ENCODE assay signal across 8 mouse cellular contexts in the genomic region with DNA sequence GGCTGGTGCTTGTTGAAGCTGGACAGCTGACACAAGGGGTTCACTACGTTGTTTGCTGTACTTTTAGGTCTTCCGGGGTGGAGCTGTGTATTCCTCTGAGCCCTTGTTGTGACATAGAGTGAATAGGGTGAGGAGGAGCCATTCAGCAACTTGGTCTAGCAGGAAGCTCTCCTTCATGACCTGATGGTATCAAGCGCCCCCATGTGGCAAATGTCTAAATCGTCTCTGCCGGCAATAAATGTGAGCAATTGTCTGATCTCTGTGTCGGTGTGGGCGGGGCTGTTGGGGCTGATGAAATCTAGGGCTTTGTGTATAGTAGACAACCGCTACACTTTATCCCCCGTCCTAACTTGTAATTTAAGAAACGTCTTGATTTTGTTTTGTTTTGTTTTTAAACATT.
DNase-seq lines count a peak whose midpoint lies in the region; ATAC-seq lines count a peak whose summit lies in the region.

No protein-coding gene starts in this region.

- H3K4me2 ChIP-seq in embryonic facial prominence, embryonic 13.5 days, result peak overlapping the region; percentile 26
- no peak overlapping the region for H3K4me2 ChIP-seq in limb, embryonic 11.5 days (ENCODE audit: low read depth, severe bottlenecking)
- H3K4me2 ChIP-seq in midbrain, embryonic 15.5 days, result peak overlapping the region; percentile 34; the same call in 1 of the 2 replicates

- H3K4me3 ChIP-seq in embryonic facial prominence, embryonic 13.5 days, result no peak overlapping the region
- H3K4me3 ChIP-seq in limb, embryonic 11.5 days (ENCODE audit: low read depth, low read length), result no peak overlapping the region
- H3K4me3 ChIP-seq in midbrain, embryonic 15.5 days, result no peak overlapping the region

- no peaks in the 10 kb centered on the region for H3K4me1 ChIP-seq in embryonic facial prominence, embryonic 13.5 days
- H3K4me1 ChIP-seq in limb, embryonic 11.5 days (ENCODE audit: control insufficient read depth, insufficient read depth, low read length), result no peaks in the 10 kb centered on the region
- H3K4me1 ChIP-seq in midbrain, embryonic 15.5 days, result no peaks in the 10 kb centered on the region

- no peaks in the 10 kb centered on the region for H3K27me3 ChIP-seq in embryonic facial prominence, embryonic 13.5 days
- no peaks in the 10 kb centered on the region for H3K27me3 ChIP-seq in limb, embryonic 11.5 days (ENCODE audit: control insufficient read depth, insufficient read depth, low read length)
- no peaks in the 10 kb centered on the region for H3K27me3 ChIP-seq in midbrain, embryonic 15.5 days (replicated peaks)

- H3K36me3 ChIP-seq in embryonic facial prominence, embryonic 13.5 days, result no peaks in the 10 kb centered on the region
- no peaks in the 10 kb centered on the region for H3K36me3 ChIP-seq in limb, embryonic 11.5 days (ENCODE audit: control insufficient read depth, insufficient read depth, low read length)
- H3K36me3 ChIP-seq in midbrain, embryonic 15.5 days (replicated peaks), result no peaks in the 10 kb centered on the region

- no peaks in the 10 kb centered on the region for H3K9me3 ChIP-seq in embryonic facial prominence, embryonic 13.5 days
- no peaks in the 10 kb centered on the region for H3K9me3 ChIP-seq in limb, embryonic 11.5 days (ENCODE audit: control insufficient read depth, low read length)
- no peaks in the 10 kb centered on the region for H3K9me3 ChIP-seq in midbrain, embryonic 15.5 days

- no peak overlapping the region for H3K9ac ChIP-seq in embryonic facial prominence, embryonic 13.5 days
- H3K9ac ChIP-seq in limb, embryonic 11.5 days (ENCODE audit: low read length), result no peak overlapping the region
- H3K9ac ChIP-seq in midbrain, embryonic 15.5 days, result no peak overlapping the region

- peak; percentile 71 for DNase-seq in 3134 (ENCODE audit: extremely low read depth, insufficient read length, low spot score)
- DNase-seq in adrenal gland, postnatal 36 days, result peak; percentile 90 to 93
- DNase-seq in heart, adult 18-20 months, result peak; percentile 91 to 93
- peak; percentile 87 for DNase-seq in kidney, adult 18-20 months
- peak; percentile 91 for DNase-seq in limb, embryonic 11.5 days (ENCODE audit: low spot score)
- DNase-seq in spleen, adult 18-20 months, result peak; percentile 63 to 80

- 5% methylated on average over 10 of the region's 10 CpGs for WGBS in embryonic facial prominence, embryonic 13.5 days
- WGBS in limb, embryonic 11.5 days, result 5% methylated on average over 10 of the region's 10 CpGs
- WGBS in midbrain, embryonic 15.5 days, result 2% methylated on average over 10 of the region's 10 CpGs

- no peak overlapping the region for H3K27ac ChIP-seq in embryonic facial prominence, embryonic 13.5 days
- H3K27ac ChIP-seq in limb, embryonic 11.5 days (replicated peaks; ENCODE audit: low read depth, low read length), result no peak overlapping the region
- no peak overlapping the region for H3K27ac ChIP-seq in midbrain, embryonic 15.5 days

- ATAC-seq in embryonic facial prominence, embryonic 13.5 days (ENCODE audit: insufficient number of reproducible peaks, insufficient read depth, low FRiP score, low TSS enrichment, low read depth), result peak; percentile 60; the same call in 1 of the 2 replicates
- peak; percentile 52 for ATAC-seq in limb, embryonic 11.5 days (ENCODE audit: insufficient number of reproducible peaks, low FRiP score, low TSS enrichment, low read depth)
- ATAC-seq in midbrain, embryonic 15.5 days (replicated peaks), result peak; percentile 91
